Mouse (Mus musculus): ENCODE measurements around the gene Cpped1.

Cpped1 gene

DNA sequence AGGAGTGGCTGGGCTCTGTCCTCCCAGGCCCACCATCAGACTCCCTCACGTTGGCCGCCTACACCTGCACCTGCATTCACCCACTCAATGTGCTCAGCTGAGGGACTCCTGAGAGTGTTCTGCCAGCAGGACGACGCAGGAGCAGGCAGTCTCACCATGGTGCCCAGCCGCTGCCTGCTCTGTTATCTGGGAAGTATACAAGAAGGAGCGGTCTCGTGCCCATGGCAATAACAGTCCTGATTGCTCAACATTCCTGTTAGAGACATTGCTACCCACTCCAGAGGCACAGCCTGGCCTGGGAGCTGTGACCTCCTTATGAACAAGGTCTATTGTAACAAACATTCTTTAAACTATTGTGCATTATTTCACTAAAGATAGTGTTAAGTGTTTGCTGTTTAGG lies 151.3 kb downstream of the Cpped1 start:
- DNase-seq (ENCODE audit: low spot score), result no peak

DNA sequence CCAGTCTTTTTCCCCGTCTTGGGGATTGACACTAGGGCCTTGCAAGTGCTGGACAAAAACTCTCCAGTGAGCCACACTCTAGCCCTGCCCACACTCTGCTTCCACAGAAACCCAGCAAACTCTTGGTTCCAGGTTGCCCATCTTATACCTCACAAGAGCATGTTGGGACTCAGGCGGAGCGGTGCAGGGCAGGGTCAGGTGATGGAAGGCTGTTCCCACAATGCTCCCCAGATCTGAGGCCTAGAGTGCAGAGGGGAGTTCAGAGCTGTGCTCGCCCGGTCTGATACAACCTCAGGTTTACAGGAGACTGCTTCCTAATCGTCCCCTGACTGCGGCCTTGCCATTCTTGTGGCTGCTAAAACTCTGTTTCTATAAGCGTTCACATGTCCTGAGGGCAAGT lies 151.8 kb downstream of the Cpped1 start:
- DNase-seq (ENCODE audit: low spot score), result no peak

DNA sequence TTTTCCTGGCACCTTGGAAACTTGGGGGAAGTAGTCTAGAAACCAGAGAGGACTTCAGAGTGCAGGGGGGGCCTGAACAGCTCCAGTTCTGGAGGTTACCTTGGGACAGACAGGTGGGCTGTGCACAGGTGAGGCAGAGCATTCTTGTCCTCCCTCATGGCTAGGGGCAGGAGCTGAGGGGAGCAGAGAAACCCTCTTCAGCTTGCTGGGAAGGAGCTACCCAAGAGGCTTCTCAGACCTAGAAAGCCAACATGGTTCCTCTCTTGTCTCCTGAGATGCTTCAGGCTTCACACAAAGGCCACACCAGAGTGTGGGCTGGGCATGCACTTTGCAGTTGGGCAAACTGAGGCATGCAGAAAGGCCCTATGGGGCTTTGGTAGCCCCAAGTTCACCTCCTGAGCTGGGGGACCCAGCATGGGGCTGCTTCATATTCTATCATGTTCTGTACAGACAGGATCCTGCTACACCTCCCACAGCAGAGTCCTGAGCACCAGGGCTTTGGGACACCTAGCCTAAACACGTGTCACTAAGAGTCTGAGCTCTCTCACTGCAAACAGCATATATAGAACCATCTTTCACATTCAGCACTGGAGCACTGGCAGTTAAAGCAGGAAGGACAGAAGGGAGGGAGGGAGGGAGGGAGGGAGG lies 152.5 kb downstream of the Cpped1 start:
- no peak for DNase-seq (ENCODE audit: low spot score)

DNA sequence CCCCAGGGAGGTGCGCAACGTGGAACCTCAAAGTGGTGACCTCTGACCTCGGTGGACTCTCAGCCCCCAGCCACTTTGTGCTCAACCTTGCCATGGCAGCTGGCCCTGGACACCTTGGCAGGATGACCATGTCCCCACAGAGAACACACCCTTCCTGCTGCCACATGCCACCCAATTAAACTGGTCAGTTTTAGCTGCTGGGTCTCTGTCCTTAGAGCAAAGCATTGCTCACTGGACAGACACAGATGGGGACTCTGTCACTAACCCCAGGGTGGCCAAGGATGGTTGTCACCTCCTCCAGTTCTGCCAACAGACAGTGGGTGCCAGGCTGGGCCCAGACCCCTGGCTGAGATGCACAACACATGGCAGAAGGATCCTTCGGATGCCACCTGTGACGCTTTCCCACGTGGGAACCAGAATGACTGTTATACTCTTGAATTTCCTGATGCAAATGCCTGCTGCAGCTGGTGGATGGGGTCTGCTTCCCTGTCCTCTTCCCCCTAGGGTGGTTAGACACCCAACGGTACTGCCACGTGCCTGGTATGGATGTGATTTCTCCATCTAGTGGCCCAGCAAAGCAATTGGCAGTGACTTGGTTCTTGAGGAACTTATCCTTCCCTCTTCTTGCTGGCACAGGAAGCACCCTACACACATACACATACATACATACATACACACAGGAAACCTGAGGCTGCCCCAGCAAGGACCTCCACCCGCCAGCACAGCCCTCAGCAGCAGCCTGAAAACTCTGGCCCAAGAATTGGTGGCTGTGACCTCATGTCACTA lies 153.8 kb downstream of the Cpped1 start:
- DNase-seq (ENCODE audit: low spot score), result no peak

DNA sequence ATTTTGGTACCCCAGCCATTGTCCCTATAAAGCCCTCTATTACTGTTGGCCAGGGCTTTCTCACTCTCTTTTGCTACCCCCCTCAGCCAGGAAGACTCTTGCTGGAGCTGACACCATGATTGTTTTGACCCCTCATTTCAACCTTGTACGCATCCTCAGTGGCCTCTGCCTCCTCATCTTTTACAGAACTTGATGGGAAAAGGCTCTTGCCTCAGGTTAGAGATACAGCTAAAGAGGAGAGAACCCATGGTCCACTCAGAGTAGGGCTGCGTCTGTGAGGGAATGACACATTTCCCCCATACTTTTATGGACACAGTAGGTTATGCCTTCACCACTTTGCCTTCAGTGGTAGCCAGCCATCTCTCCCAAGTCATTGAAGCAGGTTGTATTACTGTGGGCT lies 155.1 kb downstream of the Cpped1 start:
- DNase-seq (ENCODE audit: low spot score), result no peak

Measured in urinary bladder, postnatal 10 days (tissue).